Mouse (Mus musculus) limb, embryonic 14.5 days (tissue): ENCODE results near the gene Atp2c2. TPM values are rescaled to one million over a fixed set of nuclear protein-coding genes. Genes with fewer than 3 reads are reported as not detected.

Experiments used
- ATAC-seq: fragments of 200-750 bp; cut with Nextera tagmentation; 2 replicates; pipeline ENCODE4 v1.8.0; 2017; ENCODE audit warnings: low read depth, moderate number of reproducible peaks, moderate TSS enrichment; ENCODE audit not compliant: low FRiP score
- DNase-seq: peaks from one replicate; pipeline ENCODE4 v3.0.0-alpha.2; 2015; ENCODE audit warnings: low spot score
- H3K27ac ChIP-seq: fragments of 300-500 bp; sonication (generic); replicated peaks from 2 replicates; pipeline ENCODE4 v1.5.1; 2014; ENCODE audit warnings: low read depth, mild to moderate bottlenecking, low read length, moderate library complexity, mixed read lengths
- H3K27me3 ChIP-seq: fragments of 300-500 bp; sonication (generic); 2 replicates; pipeline ENCODE4 v1.6.1; 2014; ENCODE audit warnings: low read length, mixed read lengths; ENCODE audit not compliant: control insufficient read depth, insufficient read depth
- H3K36me3 ChIP-seq: fragments of 300-500 bp; sonication (generic); 2 replicates; pipeline ENCODE4 v1.6.1; 2014; ENCODE audit warnings: mild to moderate bottlenecking, low read length, moderate library complexity, mixed read lengths; ENCODE audit not compliant: control insufficient read depth, insufficient read depth
- H3K4me1 ChIP-seq: fragments of 300-500 bp; sonication (generic); 2 replicates; pipeline ENCODE4 v1.6.1; 2014; ENCODE audit warnings: antibody characterized with exemption, low read length, mixed read lengths; ENCODE audit not compliant: control insufficient read depth, insufficient read depth
- H3K4me2 ChIP-seq: fragments of 300-500 bp; sonication (generic); replicated peaks from 2 replicates; pipeline ENCODE4 v1.6.1; 2014; ENCODE audit warnings: low read depth, mild to moderate bottlenecking, low read length, moderate library complexity; ENCODE audit not compliant: severe bottlenecking
- H3K4me3 ChIP-seq: fragments of 300-500 bp; sonication (generic); replicated peaks from 2 replicates; pipeline ENCODE4 v1.5.1; 2014; ENCODE audit warnings: low read length
- H3K9ac ChIP-seq: fragments of 300-500 bp; sonication (generic); 2 replicates; pipeline ENCODE4 v1.6.1; 2014; ENCODE audit warnings: mild to moderate bottlenecking, low read depth, low read length, moderate library complexity; ENCODE audit not compliant: severe bottlenecking
- H3K9me3 ChIP-seq: fragments of 300-500 bp; sonication (generic); 2 replicates; pipeline ENCODE4 v1.6.1; 2016; ENCODE audit warnings: low read length; ENCODE audit not compliant: control insufficient read depth
- POLR2A ChIP-seq: fragments of 200-500 bp; IDR thresholded peaks from 2 replicates; pipeline ENCODE4 v1.8.0; 2012; ENCODE audit warnings: inconsistent platforms, mild to moderate bottlenecking, moderate library complexity, borderline replicate concordance; ENCODE audit not compliant: insufficient read depth, insufficient read length; ENCODE audit errors: extremely low read depth
- WGBS: fragments of 180-500 bp; shearing (Covaris S2); extraction: QIAGEN DNeasy Blood & Tissue Kit; methylation state at CpG from one replicate; pipeline ENCODE4 v1.1.7; 2014; 5-methylcytosine and 5-hydroxymethylcytosine counted together
- polyA plus RNA-seq, 2 experiments: library from polyadenylated mRNA; depleted of rRNA in 1 of 2; stranded (reverse) in 1 of 2; unstranded in 1 of 2; fragments of >200 nt; fragmentation: Nextera tagmentation in 1 of 2; extraction: Ambion mirVana in 1 of 2; gene quantifications; 2 replicates each; pipeline versions ENCODE4 v1.2.1 to v1.2.3; 2012 to 2014

Atp2c2 gene
- polyA plus RNA-seq, 2 experiments, result 2.6 to 3.1 TPM

GRCm38 (mm10) chr8:119805275-119805674, 105.5 kb downstream of the Atp2c2 start:
- Histone ChIP-seq H3K4me1 (0 out of 2 replicates have a peak, but pooled peaks cover 2% of the 10 kb centered on the region), H3K4me2 (no peak overlapping the region), H3K27ac (no peak overlapping the region), H3K36me3 (0 out of 2 replicates have a peak, but pooled peaks cover 3% of the 10 kb centered on the region), H3K4me3 (no peak overlapping the region), H3K9ac (no peak overlapping the region), H3K27me3 (no peaks in the 10 kb centered on the region), H3K9me3 (no peaks in the 10 kb centered on the region)
- 69% methylated on average over 8 of the region's 8 CpGs for WGBS
- no peak for TF ChIP-seq POLR2A
- no peak for ATAC-seq
- DNase-seq, result no peak

- H3K9ac ChIP-seq, result no peak overlapping the region
- ATAC-seq (no peak), DNase-seq (no peak)
- H3K4me3 ChIP-seq, result no peak overlapping the region
- WGBS, result 71% methylated on average over 14 of the region's 14 CpGs
- H3K4me2 ChIP-seq, result no peak overlapping the region
- no peak overlapping the region for H3K27ac ChIP-seq
- H3K9me3 ChIP-seq, result no peaks in the 10 kb centered on the region
- TF ChIP-seq POLR2A, result no peak
- H3K36me3 ChIP-seq, result 0 out of 2 replicates have a peak, but pooled peaks cover 3% of the 10 kb centered on the region
- no peaks in the 10 kb centered on the region for H3K4me1 ChIP-seq
- no peaks in the 10 kb centered on the region for H3K27me3 ChIP-seq
Observed at GRCm38 (mm10) chr8:119806422-119807263, 106.8 kb downstream of the Atp2c2 start.

Other genes with a start within 250 kb of the Atp2c2 start
- gene Slc38a8, start 198.3 kb upstream of the Atp2c2 start, polyA plus RNA-seq (2012; rRNA removed), result 0.29 and 0.51 TPM in 2 replicates
- not detected in 2 replicates for gene Slc38a8, start 198.3 kb upstream of the Atp2c2 start, polyA plus RNA-seq (2014; fragmentation: Nextera tagmentation; extraction: Ambion mirVana)
- 155 and 179 TPM in 2 replicates for gene Mbtps1, start 141.3 kb upstream of the Atp2c2 start, polyA plus RNA-seq (2012; rRNA removed)
- 122 and 125 TPM in 2 replicates for gene Mbtps1, start 141.3 kb upstream of the Atp2c2 start, polyA plus RNA-seq (2014; fragmentation: Nextera tagmentation; extraction: Ambion mirVana)
- 15.5 and 17.2 TPM in 2 replicates for gene Hsdl1, start 124.8 kb upstream of the Atp2c2 start, polyA plus RNA-seq (2012; rRNA removed)
- gene Hsdl1, start 124.8 kb upstream of the Atp2c2 start, polyA plus RNA-seq (2014; fragmentation: Nextera tagmentation; extraction: Ambion mirVana), result 31.3 and 34.2 TPM in 2 replicates
- 0.04 and 0.06 TPM in 2 replicates for gene Dnaaf1, start 124.8 kb upstream of the Atp2c2 start, polyA plus RNA-seq (2012; rRNA removed)
- not detected in 2 replicates for gene Dnaaf1, start 124.8 kb upstream of the Atp2c2 start, polyA plus RNA-seq (2014; fragmentation: Nextera tagmentation; extraction: Ambion mirVana)
- gene Taf1c, start 94.8 kb upstream of the Atp2c2 start, polyA plus RNA-seq (2012; rRNA removed), result 18.4 and 28.4 TPM in 2 replicates
- gene Taf1c, start 94.8 kb upstream of the Atp2c2 start, polyA plus RNA-seq (2014; fragmentation: Nextera tagmentation; extraction: Ambion mirVana), result 11.3 and 13.0 TPM in 2 replicates
- gene Adad2, start 87.3 kb upstream of the Atp2c2 start, polyA plus RNA-seq (2012; rRNA removed), result 0.38 and 0.41 TPM in 2 replicates
- gene Adad2, start 87.3 kb upstream of the Atp2c2 start, polyA plus RNA-seq (2014; fragmentation: Nextera tagmentation; extraction: Ambion mirVana), result 0.10 TPM in 1 of 2 replicates, not detected in the other
- gene Kcng4, start 64.3 kb upstream of the Atp2c2 start, polyA plus RNA-seq (2012; rRNA removed), result 0.11 and 0.13 TPM in 2 replicates
- gene Kcng4, start 64.3 kb upstream of the Atp2c2 start, polyA plus RNA-seq (2014; fragmentation: Nextera tagmentation; extraction: Ambion mirVana), result 0.12 and 0.14 TPM in 2 replicates
- gene Wfdc1, start 33.6 kb upstream of the Atp2c2 start, polyA plus RNA-seq (2012; rRNA removed), result 0.91 and 0.93 TPM in 2 replicates
- 0.33 and 0.80 TPM in 2 replicates for gene Wfdc1, start 33.6 kb upstream of the Atp2c2 start, polyA plus RNA-seq (2014; fragmentation: Nextera tagmentation; extraction: Ambion mirVana)
- 10.6 and 11.7 TPM in 2 replicates for gene Tldc1, start 78.4 kb downstream of the Atp2c2 start, polyA plus RNA-seq (2012; rRNA removed)
- gene Tldc1, start 78.4 kb downstream of the Atp2c2 start, polyA plus RNA-seq (2014; fragmentation: Nextera tagmentation; extraction: Ambion mirVana), result 5.1 and 6.7 TPM in 2 replicates
- 147 and 196 TPM in 2 replicates for gene Cotl1, start 140.5 kb downstream of the Atp2c2 start, polyA plus RNA-seq (2012; rRNA removed)
- gene Cotl1, start 140.5 kb downstream of the Atp2c2 start, polyA plus RNA-seq (2014; fragmentation: Nextera tagmentation; extraction: Ambion mirVana), result 212 and 247 TPM in 2 replicates
- 12.1 and 16.2 TPM in 2 replicates for gene Klhl36, start 162.3 kb downstream of the Atp2c2 start, polyA plus RNA-seq (2012; rRNA removed)
- gene Klhl36, start 162.3 kb downstream of the Atp2c2 start, polyA plus RNA-seq (2014; fragmentation: Nextera tagmentation; extraction: Ambion mirVana), result 9.1 and 10.2 TPM in 2 replicates
- 126 and 131 TPM in 2 replicates for gene Usp10, start 210.4 kb downstream of the Atp2c2 start, polyA plus RNA-seq (2012; rRNA removed)
- 95.9 and 109 TPM in 2 replicates for gene Usp10, start 210.4 kb downstream of the Atp2c2 start, polyA plus RNA-seq (2014; fragmentation: Nextera tagmentation; extraction: Ambion mirVana)
- gene Gm20388, start 210.8 kb downstream of the Atp2c2 start, polyA plus RNA-seq (2012; rRNA removed), result 49.9 and 63.3 TPM in 2 replicates
- 1.9 TPM in 1 of 2 replicates, not detected in the other for gene Gm20388, start 210.8 kb downstream of the Atp2c2 start, polyA plus RNA-seq (2014; fragmentation: Nextera tagmentation; extraction: Ambion mirVana)